Mouse (Mus musculus) spleen, adult 18-20 months (tissue): ENCODE results near the gene Pcca.

Experiments used
- DNase-seq, 2 experiments: peaks; one replicate each; pipeline ENCODE4 v3.0.0; 2022; ENCODE audit warnings: mixed read lengths in 2 of 2

Gene Pcca

DNA sequence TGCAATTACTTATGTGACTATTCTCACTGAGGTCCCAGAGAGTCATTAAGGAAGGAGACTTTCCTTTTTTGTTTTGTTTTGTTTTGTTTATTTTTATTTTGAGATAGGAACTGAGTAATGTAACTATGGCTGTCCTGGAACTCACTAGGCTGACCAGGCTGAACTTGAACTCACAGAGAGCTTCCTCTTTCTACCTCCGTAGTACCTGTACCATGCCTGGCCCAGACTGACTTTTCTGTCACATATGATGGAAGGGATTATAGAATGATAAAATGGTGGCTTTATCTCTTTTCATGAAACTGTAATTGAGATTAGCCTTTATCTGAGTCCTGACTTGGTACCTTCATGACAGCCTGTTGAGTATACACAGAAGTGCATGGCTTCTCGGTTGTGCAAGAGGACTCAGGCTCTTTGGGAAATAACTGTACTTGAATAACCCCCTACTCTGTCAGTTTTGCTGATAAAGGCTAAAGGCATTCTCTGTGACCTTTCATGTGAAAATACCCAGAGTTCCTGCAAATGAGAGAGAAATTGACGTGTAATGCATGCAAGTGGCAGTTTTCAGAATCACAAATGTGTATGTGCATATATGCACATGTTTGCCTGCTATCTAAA lies 115.3 kb downstream of the Pcca start:
- DNase-seq, result no peak

- DNase-seq, result no peak
Observed at GRCm38 (mm10) chr14:122651681-122652080, 117.6 kb downstream of the Pcca start.

- DNase-seq, result no peak
Observed at GRCm38 (mm10) chr14:122675661-122676060, 141.5 kb downstream of the Pcca start.

GRCm38 (mm10) chr14:122683645-122684044 lies 149.5 kb downstream of the Pcca start:
- no peak for DNase-seq

- DNase-seq, result no peak
Observed at GRCm38 (mm10) chr14:122684250-122684649, 150.1 kb downstream of the Pcca start.

DNA sequence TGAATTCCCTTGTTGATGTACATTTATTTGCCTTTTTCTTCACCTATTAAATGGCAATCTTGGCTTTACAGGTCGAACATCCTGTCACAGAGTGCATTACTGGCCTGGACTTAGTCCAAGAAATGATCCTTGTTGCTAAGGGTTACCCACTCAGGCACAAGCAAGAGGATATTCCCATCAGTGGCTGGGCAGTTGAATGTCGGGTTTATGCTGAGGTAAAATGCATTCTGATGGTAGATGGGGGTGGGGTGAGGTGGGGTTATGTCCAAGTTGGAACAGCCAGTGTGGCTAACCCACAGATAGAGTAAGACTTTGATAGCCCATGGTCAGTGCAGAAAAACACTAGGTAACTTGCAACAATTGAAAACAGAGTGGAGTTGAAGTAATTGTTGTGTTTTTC lies 150.7 kb downstream of the Pcca start:
- DNase-seq, result no peak

DNA sequence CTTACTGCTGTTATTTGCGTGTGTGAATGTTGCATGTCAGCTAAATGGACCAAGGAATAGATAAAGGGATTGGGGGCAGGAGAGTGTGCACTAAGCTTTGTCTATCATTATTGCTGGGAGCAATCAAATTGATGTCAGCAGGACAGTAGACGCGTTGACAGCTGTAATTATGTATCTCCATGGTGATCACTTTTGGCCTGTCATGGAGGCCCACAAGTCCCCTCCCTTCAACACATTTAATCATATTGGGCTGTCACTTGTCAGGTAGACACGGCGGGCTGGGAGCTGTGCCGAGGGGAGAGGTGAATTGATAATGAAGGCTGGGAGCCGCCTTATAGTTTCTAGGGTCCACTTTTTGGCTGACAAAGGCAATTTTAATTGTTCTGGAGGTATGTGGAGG lies 153.3 kb downstream of the Pcca start:
- DNase-seq, result no peak

DNA sequence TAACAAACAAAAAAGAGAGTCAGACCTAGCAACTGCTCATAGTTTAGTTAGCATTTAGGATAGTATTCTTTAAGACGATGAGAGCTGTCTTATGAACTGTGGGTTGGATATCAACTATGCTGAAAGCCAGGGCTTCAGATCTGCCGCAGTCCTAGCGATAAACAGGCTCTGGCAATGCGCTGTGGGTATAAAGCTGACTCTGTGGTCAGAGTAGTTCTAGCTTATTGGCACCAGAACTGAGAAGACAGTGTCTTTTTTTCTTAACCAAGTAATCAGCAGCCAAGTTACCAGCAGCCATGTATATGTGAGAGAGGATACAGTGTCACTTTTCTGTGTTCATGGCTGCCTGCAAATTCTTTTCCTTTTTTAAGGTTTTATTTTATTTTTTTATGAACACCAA lies 154.3 kb downstream of the Pcca start:
- DNase-seq, result no peak

DNA sequence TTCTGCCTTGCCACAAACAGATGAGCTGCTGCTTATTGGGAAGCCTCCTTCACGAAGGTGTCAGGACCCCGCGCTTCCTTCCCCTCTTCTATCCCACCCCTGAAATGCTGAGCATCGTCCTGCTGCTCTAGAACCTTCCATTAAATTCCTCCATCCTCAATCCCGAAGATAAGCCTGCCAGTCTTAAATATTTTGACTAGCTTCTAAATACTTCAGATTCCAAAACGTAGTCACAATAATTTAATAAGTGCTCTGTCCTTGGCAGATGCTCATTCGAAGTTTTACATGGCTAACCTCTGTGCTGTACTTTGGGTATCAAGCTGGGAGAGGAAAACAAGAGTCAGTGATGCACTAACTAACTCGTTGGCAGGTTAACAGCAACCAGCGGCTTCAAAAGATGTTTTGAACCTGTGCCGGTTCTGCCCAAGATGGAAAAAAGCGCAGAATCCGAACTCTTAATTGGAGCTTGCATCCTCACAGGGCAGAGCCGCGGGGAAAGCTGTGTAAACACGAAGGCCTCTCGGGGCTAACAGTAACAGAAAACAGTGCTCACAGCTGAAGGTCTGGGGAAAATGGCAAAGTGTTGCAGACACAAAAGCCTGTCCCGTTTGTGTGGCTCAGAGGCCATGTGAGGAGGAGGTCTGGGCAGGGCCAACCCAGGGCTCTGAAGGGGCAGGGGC lies 155.2 kb downstream of the Pcca start:
- no peak for DNase-seq

DNA sequence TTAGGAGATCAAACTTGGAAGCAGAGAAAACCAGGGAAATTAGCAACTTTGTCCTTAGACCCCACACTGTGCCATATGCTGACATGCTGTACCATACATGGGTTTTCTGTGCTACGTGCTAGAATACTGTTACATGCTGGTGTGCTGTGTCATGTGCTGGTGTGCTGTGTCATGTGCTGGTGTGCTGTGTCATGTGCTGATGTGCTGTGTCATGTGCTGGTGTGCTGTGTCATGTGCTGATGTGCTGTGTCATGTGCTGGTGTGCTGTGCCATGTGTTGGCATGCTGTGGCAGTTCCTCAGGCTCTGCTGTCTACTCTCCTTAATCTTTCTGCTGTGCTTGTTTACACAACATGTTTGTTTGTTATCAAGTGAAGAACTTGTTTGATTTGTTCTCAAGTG lies 157.4 kb downstream of the Pcca start:
- no peak for DNase-seq

- DNase-seq, result no peak
Observed at GRCm38 (mm10) chr14:122700333-122700732, 166.2 kb downstream of the Pcca start.

GRCm38 (mm10) chr14:122713793-122714192 lies 179.7 kb downstream of the Pcca start:
- DNase-seq, result no peak

DNA sequence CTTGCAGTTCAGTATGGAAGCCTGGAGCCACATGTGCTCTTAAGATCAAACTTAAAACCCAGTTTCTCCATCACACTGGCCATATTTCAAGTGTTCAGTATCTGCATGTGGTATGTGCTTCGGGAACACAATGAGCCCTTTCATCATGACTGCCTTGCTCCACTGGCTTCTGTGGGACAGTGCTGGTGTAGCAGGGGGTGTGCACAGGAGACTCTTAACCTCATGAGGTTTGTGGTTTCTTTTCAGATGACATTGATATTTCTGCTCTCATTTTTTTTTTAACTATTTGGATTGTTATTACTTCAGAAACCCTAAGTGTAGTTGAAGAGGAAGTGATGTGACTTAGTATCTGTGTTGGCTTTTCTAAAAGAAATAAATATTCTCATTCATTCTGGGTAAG lies 180.8 kb downstream of the Pcca start:
- DNase-seq, result no peak

GRCm38 (mm10) chr14:122716057-122716456 lies 181.9 kb downstream of the Pcca start:
- DNase-seq, result no peak

DNA sequence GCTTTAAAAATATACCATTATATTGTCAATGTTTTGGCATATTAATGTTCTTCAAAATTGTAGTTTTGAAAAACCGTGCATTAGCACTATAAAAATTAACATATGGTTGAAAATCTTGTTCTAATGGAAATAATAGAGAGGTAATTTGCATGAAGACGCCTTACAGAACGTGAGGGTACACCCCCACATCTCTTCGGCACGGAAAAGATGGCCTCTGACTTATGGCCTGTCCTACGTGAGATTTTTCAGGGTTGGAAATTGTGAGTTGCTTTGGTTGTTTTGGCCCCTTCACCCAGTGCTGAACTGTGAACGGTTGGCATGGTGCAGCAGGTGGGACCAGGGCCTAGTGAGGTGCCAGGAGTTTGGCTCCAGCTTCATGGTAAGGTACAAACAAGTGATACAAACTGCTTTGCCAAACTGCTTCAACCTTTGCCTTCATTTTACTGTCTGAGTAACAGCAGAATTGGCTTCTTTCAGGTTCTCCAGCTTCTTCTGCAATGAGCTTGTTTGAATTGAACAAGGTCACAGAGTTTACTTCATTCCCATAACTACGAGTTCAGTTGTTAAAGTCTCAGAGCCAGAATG lies 185.5 kb downstream of the Pcca start:
- DNase-seq, result no peak

- no peak for DNase-seq
Observed at GRCm38 (mm10) chr14:122720989-122721388, 186.9 kb downstream of the Pcca start.

GRCm38 (mm10) chr14:122721750-122722149 lies 187.6 kb downstream of the Pcca start:
- DNase-seq, result no peak

DNA sequence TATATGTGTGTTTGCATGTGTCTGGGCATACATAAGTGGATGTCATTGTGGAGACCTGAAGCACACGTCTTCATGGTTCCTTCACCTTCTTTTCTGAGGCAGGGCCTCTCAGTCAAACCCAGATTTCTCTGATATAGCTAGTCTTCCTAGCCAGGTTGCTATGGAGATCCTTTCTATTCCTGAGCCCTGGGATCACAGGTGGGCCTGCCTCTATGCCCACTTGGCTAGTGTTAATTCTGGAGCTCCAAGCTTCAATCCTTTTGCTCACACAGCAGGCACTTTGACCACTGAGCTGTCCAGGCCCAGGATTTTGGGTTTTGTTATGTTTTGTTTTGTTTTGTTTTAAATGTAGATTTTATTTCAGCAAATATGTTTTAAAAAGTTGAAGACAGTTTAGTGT lies 192.3 kb downstream of the Pcca start:
- DNase-seq, result no peak

- no peak for DNase-seq
Observed at GRCm38 (mm10) chr14:122729431-122730073, 195.4 kb downstream of the Pcca start.

GRCm38 (mm10) chr14:122730921-122731551 lies 196.9 kb downstream of the Pcca start:
- DNase-seq, result no peak

DNA sequence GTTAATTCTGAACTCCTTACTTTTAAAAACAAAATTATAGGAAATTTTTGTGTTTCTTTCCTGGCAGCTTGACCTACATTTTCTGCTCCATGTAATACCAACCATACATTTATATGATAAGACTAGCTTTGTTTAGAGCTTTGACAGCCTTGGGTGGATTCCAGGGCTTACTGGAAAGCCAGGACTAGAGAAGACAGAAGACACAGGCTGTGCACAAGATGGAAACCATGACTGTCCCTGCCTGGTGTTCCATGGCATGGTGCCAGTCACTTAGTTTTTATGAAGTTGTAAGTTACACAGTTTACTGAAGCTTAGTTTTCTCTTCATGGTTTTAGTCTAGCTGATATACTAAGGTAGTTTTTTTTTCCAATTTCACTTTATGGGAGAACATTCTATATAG lies 202.7 kb downstream of the Pcca start:
- DNase-seq, result no peak

DNA sequence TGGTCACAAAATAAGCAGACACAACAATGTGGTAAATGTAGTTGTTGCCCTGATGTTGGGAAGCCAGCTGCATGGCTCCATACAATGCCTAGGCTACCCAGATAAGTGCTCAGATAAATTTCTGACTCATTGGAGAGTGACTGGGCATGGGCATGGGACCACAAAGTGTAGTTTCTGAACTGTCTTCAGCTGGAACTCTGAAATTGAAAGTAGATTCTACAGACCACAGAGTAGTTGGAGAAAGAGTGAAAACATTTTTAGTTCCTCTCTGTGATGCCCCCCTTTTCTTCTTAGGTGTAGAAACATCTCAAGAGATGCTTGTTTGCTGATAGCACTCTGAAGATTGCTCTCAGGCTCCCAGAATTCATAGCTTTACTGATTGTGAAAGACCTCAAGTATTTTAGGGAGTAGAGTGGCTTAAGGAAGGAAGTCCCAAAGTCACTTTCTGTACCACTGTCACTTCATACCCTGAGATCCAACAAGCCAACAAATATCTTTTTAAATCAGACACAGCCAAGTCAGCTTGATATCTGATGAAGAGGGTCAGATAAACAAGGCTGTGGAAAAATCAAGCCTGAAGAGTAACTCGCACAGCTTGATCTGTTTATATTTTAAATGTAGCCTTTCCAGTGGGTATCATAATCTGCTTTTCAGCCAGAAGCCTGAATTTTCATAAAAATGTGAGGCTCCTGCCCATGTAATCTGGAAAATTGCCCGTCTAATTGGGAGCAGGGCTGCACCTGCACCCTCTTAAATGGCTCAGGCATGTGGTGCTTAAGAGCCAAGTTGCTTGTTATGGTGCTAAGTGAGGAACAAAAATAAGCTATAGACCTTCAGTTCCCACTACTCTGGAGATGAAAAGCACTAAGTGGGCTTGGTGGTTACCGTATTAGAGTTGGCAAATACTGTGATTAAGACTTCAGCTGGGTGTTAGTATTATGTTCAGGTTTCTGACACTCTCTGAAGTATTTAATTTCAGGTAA lies 214.0 kb downstream of the Pcca start:
- no peak for DNase-seq
